18 mouse cellular contexts compared by ENCODE assay signal in the genomic region with DNA sequence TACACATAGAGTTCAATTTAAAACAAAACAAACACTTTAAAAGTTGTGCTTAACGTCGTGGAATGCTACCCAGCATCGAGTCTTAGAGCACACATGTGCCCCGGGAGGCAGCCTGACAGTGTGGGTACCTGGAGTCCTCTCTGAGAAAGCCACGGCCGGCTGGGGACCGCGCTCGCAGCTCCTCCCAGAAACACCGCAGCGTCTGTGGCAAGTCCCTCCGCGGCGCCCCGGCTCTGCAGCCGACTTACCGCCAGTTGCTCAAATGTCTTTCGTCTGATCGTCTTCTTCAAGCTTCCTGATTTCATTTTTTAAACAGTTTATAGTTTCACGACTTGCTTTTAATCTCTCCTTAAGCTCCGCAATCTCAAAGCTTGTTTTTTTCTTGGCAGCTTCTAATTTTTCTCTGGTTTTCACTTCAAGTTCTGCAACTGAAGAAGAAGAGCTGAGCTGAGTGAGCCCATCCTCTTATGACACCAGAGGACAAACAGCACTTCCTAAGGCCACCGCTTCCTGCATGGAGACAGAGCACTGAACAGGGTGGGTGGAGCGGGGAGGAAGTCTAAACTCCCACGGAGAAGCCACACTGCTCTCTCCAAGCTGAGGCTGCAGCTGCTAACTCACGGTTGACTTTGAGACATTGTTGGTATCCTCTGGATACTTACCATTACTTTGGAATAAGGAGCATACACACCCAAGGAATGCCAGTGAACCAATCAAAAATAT. TPM values are rescaled to one million over a fixed set of nuclear protein-coding genes. Genes with fewer than 3 reads are reported as not detected.
DNase-seq lines count a peak whose midpoint lies in the region; ATAC-seq and TF ChIP-seq lines count a peak whose summit lies in the region.
"Had no signal": no experiment of that assay in that cellular context is flagged by ENCODE, and none has a peak within 500 bp of the region (broad histone marks: within the 10 kb centered on the region; RNA-seq: fewer than 3 reads in every experiment).

No protein-coding gene starts in this region.

- H3K79me2 ChIP-seq in liver, adult 2 months (ENCODE audit: control insufficient read depth, insufficient read depth, low read length), result no peaks in the 10 kb centered on the region

- peak; percentile 67 for ATAC-seq in megakaryocyte progenitor cell, adult 5-6 weeks (replicated peaks; ENCODE audit: poor library complexity)
- no peak for ATAC-seq in cerebellum, adult (ENCODE audit: insufficient number of reproducible peaks, low FRiP score, low TSS enrichment)
- ATAC-seq: forebrain, embryonic 13.5 days had no signal

- H3K36me3 ChIP-seq in liver, adult 2 months (ENCODE audit: control insufficient read depth, insufficient read depth, low read length), result peaks cover 28% of the 10 kb centered on the region

- peak; percentile 28 for DNase-seq in liver, adult 2 months (ENCODE audit: extremely low read depth, low read depth, low spot score)
- DNase-seq in liver, result no peak
- DNase-seq in ZHBTc4 (ENCODE audit: low read depth, low spot score), result peak; percentile 27
- peak; percentile 44 for DNase-seq in thymus, postnatal 0 days (ENCODE audit: low spot score)
- no peak for DNase-seq in right cerebral cortex, postnatal 4 days
- DNase-seq in left cerebral cortex, adult 8-10 months (ENCODE audit: low spot score in 2 of 2), result no peak
- DNase-seq: adrenal gland, postnatal 14 days; cerebellum, adult 2 months; gastrocnemius, postnatal 14 days; layer of hippocampus, postnatal 36 days had no signal

- H3K4me1 ChIP-seq in liver, adult 2 months (ENCODE audit: control insufficient read depth, insufficient read depth, low read length), result no peaks in the 10 kb centered on the region
- H3K4me1 ChIP-seq: embryonic facial prominence, embryonic 12.5 days; forebrain, embryonic 13.5 days; limb, embryonic 15.5 days had no signal

- H3K27ac ChIP-seq in liver, adult 2 months (replicated peaks; ENCODE audit: insufficient read depth, low read depth, low read length), result peak overlapping the region; percentile 22; the same call in 1 of the 2 replicates
- H3K27ac ChIP-seq: embryonic facial prominence, embryonic 12.5 days; forebrain, embryonic 13.5 days; limb, embryonic 15.5 days had no signal

- H3K4me3 ChIP-seq in liver, adult 2 months (ENCODE audit: insufficient read depth, low read depth, low read length), result no peak overlapping the region
- H3K4me3 ChIP-seq: embryonic facial prominence, embryonic 12.5 days; forebrain, embryonic 13.5 days; limb, embryonic 15.5 days had no signal

- TF ChIP-seq POLR2A in liver, adult 2 months (IDR thresholded peaks at IDR 0.05; ENCODE audit: extremely low read depth, insufficient read depth, low read length), result no peak

- H3K9ac ChIP-seq in liver, adult 2 months (ENCODE audit: low read depth, low read length), result no peak overlapping the region
- H3K9ac ChIP-seq: embryonic facial prominence, embryonic 12.5 days; forebrain, embryonic 13.5 days; limb, embryonic 15.5 days had no signal

- H3K27me3 ChIP-seq in liver, adult 2 months (ENCODE audit: control insufficient read depth, insufficient read depth, low read length), result no peaks in the 10 kb centered on the region
- H3K27me3 ChIP-seq: embryonic facial prominence, embryonic 12.5 days; forebrain, embryonic 13.5 days; limb, embryonic 15.5 days had no signal

- no peak for TF ChIP-seq CTCF in liver, adult 2 months (IDR thresholded peaks at IDR 0.05; ENCODE audit: low read depth, low read length)

- 85% methylated on average over 25 of the region's 25 CpGs for WGBS in liver, adult 2 months

RNA-seq across cellular contexts. Expression of a gene that starts 8.7 kb away (rescaled TPM):
- total RNA-seq in liver, adult 2 months (2014; rRNA removed), result 19.5 and 19.6 TPM in 2 replicates
- 16.3 and 17.9 TPM in 2 replicates for polyA plus RNA-seq in liver, adult 2 months (2012; rRNA removed)
- 67.5 and 68.1 TPM in 2 replicates for total RNA-seq in megakaryocyte progenitor cell, adult 5-6 weeks (2015)
- total RNA-seq in megakaryocyte progenitor cell, adult 5-6 weeks (2017), result 109 and 137 TPM in 2 replicates
- polyA plus RNA-seq in thymus, postnatal 0 days (2015; fragmentation: Nextera tagmentation; extraction: Ambion mirVana), result 89.8 and 97.7 TPM in 2 replicates
- total RNA-seq in left cerebral cortex, adult 8-10 months (2022), result 10 to 100 TPM; 42.5 to 47.6 (median 45.6) TPM

RNA-seq across cellular contexts. Expression of a gene that starts 22.9 kb away (rescaled TPM):
- not detected in 2 replicates for total RNA-seq in liver, adult 2 months (2014; rRNA removed)
- not detected in 2 replicates for polyA plus RNA-seq in liver, adult 2 months (2012; rRNA removed)
- not detected in 2 replicates for total RNA-seq in megakaryocyte progenitor cell, adult 5-6 weeks (2015)
- not detected in 2 replicates for total RNA-seq in megakaryocyte progenitor cell, adult 5-6 weeks (2017)
- not detected in 2 replicates for polyA plus RNA-seq in thymus, postnatal 0 days (2015; fragmentation: Nextera tagmentation; extraction: Ambion mirVana)
- total RNA-seq in left cerebral cortex, adult 8-10 months (2022), result not detected
- total RNA-seq: adrenal gland, postnatal 14 days; gastrocnemius, postnatal 14 days; layer of hippocampus, postnatal 36 days; megakaryocyte-erythroid progenitor cell, adult 5-6 weeks had no signal
- polyA plus RNA-seq: cerebellum, adult 2 months; embryonic facial prominence, embryonic 12.5 days; forebrain, embryonic 13.5 days; heart, postnatal 0 days; intestine, postnatal 0 days; limb, embryonic 15.5 days had no signal

Comparison
In these comparisons a context has a peak if more than half of its experiments do, and no peak if none do; other contexts are left out.
1. DNase-seq: peak in liver, adult 2 months (single experiment), ZHBTc4 (single experiment) and thymus, postnatal 0 days (single experiment); none in liver (single experiment), right cerebral cortex, postnatal 4 days (single experiment) and left cerebral cortex, adult 8-10 months (0 of 2).